Mouse (Mus musculus): ENCODE results near the gene Pspn. TPM values are rescaled to one million over a fixed set of nuclear protein-coding genes. Genes with fewer than 3 reads are reported as not detected.

The Pspn gene
- polyA plus RNA-seq, 1 experiment from 2014 or later = not detected

DNA sequence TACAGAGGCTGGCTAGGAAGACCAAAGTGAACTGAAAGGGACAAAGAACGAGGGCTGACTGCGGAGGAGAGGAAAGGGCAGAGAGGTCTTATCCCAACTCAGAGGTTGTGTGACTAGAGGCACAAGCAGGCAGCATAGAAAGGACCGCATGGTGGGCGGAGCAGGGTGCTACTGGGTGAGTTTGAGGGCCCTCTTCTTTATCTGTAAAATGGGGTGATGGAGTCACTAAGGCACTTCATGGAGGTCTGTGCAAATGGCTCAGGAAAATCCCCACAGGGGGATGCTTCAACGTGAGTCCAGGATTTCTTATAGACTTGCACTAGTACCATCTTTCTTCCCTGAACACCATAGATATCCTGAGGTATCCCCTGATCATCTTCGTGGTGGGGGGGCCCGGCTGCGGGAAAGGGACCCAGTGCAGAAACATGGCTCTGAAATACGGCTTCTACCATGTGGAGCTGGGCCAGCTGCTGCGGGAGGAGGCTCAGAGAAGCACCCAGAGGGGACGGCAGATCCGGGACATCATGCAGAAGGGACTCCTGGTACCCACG, 12.5 kb upstream of the Pspn start:
- Histone ChIP-seq H3K9me3 (ENCODE audit: control insufficient read depth) (no peaks in the 10 kb centered on the region), H3K27me3 (replicated peaks; ENCODE audit: control insufficient read depth, insufficient read depth, low read length) (no peaks in the 10 kb centered on the region), H3K9ac (ENCODE audit: low read depth, low read length) (no peak overlapping the region), H3K36me3 (ENCODE audit: control insufficient read depth, insufficient read depth) (peaks cover 14% of the 10 kb centered on the region), H3K4me1 (replicated peaks; ENCODE audit: control insufficient read depth, insufficient read depth, low read length) (no peaks in the 10 kb centered on the region), H3K4me3 (ENCODE audit: low read depth, low read length) (peak overlapping the region; percentile 70), H3K27ac (ENCODE audit: low read depth, low read length) (peak overlapping the region; percentile 75), H3K4me2 (replicated peaks; ENCODE audit: low read depth) (peak overlapping the region; percentile 84)
- no peak for TF ChIP-seq CTCF (IDR thresholded peaks at IDR 0.05; ENCODE audit: low read depth)
- 78% methylated on average over 13 of the region's 13 CpGs for WGBS
- ATAC-seq = no peak

DNA sequence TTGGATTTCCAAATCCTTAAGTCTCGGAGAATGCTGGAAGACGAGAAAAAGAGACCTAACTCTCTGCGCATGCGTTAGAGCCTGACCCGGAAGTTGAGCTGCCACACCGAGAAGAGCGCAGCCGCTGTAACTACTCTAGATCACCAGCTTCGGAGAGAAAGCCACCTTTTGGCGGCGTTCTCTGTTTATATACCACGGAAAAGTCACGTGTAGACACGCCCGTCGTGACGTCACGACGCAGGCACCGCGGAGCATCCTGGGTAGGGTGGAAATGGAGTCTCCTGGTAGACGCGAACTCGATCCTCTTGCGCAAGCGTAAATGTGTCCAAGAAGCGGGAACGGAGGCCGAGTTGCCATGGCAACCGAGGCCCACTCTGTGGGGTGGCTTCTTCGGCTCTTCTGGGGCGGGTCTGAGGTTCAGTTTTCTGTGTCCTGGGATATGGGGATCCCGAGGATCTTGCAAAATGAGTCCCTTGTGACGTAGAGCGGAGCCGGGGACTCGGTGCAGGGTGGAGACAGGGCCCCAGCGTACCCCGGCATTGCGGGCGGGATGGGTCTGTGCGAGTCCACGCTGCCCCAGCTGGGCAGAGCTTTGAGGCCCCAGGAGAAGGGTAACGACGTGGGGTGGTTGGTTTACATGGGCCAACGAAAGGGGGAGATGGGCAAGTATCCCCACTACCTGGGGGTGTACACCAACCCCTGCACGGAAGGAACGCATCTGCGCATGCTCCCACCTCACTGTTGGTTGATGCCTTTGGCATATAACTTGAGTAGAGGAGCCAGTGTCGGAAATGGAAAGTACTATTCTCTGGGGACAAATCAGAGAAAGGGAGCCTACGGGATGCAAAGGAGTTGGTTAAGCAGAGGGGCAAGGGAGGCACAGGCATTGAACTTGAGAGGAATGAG, 11.7 kb upstream of the Pspn start, which contains the start of the genes Gtf2f1 and Gm17949:
Gene Gtf2f1, minus strand, starts transcription at position 53 of the 906 bp plus-strand sequence.
Gene Gm17949, plus strand, starts transcription at position 234 of the 906 bp plus-strand sequence.
- TF ChIP-seq CTCF (IDR thresholded peaks at IDR 0.05; ENCODE audit: low read depth) = peak; percentile 35; the same call in 1 of the 2 replicates
- Histone ChIP-seq H3K27ac (ENCODE audit: low read depth, low read length) (peak within 1 kb of the TSS; percentile 75), H3K27me3 (replicated peaks; ENCODE audit: control insufficient read depth, insufficient read depth, low read length) (no peaks in the 10 kb centered on the region), H3K9ac (ENCODE audit: low read depth, low read length) (peak within 1 kb of the TSS; percentile 78), H3K36me3 (ENCODE audit: control insufficient read depth, insufficient read depth) (peaks cover 23% of the 10 kb centered on the region), H3K4me2 (replicated peaks; ENCODE audit: low read depth) (peak within 1 kb of the TSS; percentile 89), H3K4me1 (replicated peaks; ENCODE audit: control insufficient read depth, insufficient read depth, low read length) (no peaks in the 10 kb centered on the region), H3K9me3 (ENCODE audit: control insufficient read depth) (no peaks in the 10 kb centered on the region), H3K4me3 (ENCODE audit: low read depth, low read length) (peak within 1 kb of the TSS; percentile 70)
- WGBS = under 1% methylated on average over 51 of the region's 51 CpGs
- ATAC-seq = peak; percentile 92

- no peaks in the 10 kb centered on the region for H3K9me3 ChIP-seq (ENCODE audit: control insufficient read depth)
- H3K27me3 ChIP-seq (replicated peaks; ENCODE audit: control insufficient read depth, insufficient read depth, low read length) = no peaks in the 10 kb centered on the region
- H3K36me3 ChIP-seq (ENCODE audit: control insufficient read depth, insufficient read depth) = peaks cover 29% of the 10 kb centered on the region
- H3K9ac ChIP-seq (ENCODE audit: low read depth, low read length) = peak overlapping the region; percentile 78
- H3K4me3 ChIP-seq (ENCODE audit: low read depth, low read length) = peak overlapping the region; percentile 70
- under 1% methylated on average over 19 of the region's 19 CpGs for WGBS
- no peaks in the 10 kb centered on the region for H3K4me1 ChIP-seq (replicated peaks; ENCODE audit: control insufficient read depth, insufficient read depth, low read length)
- H3K4me2 ChIP-seq (replicated peaks; ENCODE audit: low read depth) = peak overlapping the region; percentile 89
- TF ChIP-seq CTCF (IDR thresholded peaks at IDR 0.05; ENCODE audit: low read depth) = no peak
- peak; percentile 61 for ATAC-seq
- peak overlapping the region; percentile 73 for H3K27ac ChIP-seq (ENCODE audit: low read depth, low read length)
Measured at GRCm38 (mm10) chr17:57010911-57011235, 11.1 kb upstream of the Pspn start.

GRCm38 (mm10) chr17:57007137-57007905, 7.5 kb upstream of the Pspn start:
- H3K4me3 ChIP-seq (ENCODE audit: low read depth, low read length) = no peak overlapping the region
- peaks cover 63% of the 10 kb centered on the region for H3K36me3 ChIP-seq (ENCODE audit: control insufficient read depth, insufficient read depth)
- no peaks in the 10 kb centered on the region for H3K4me1 ChIP-seq (replicated peaks; ENCODE audit: control insufficient read depth, insufficient read depth, low read length)
- peak; percentile 61 for TF ChIP-seq CTCF (IDR thresholded peaks at IDR 0.05; ENCODE audit: low read depth)
- H3K27me3 ChIP-seq (replicated peaks; ENCODE audit: control insufficient read depth, insufficient read depth, low read length) = no peaks in the 10 kb centered on the region
- no peaks in the 10 kb centered on the region for H3K9me3 ChIP-seq (ENCODE audit: control insufficient read depth)
- no peak overlapping the region for H3K4me2 ChIP-seq (replicated peaks; ENCODE audit: low read depth)
- no peak overlapping the region for H3K9ac ChIP-seq (ENCODE audit: low read depth, low read length)
- no peak overlapping the region for H3K27ac ChIP-seq (ENCODE audit: low read depth, low read length)
- 93% methylated on average over 13 of the region's 13 CpGs for WGBS
- ATAC-seq = no peak

DNA sequence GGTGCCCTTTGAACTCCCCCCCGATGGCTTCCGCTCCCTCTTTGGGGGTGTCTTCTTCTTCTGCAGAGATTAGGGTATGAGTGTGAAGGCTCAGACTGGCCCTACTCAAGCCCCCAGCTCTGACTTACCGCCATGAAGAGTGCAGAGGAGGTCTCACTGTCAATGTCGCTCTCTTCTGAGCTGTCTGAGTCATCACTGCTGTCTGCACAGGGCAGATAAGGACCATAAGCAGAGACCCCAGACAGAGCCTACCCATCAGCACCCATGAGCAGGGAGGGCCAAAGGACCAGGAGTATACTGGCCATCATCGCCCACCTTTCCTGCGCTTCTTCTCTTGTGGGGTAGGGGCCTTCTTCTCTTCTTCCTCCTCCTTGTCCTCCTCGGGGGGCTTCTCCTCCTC, 4.2 kb upstream of the Pspn start:
- no peak overlapping the region for H3K27ac ChIP-seq (ENCODE audit: low read depth, low read length)
- H3K9me3 ChIP-seq (ENCODE audit: control insufficient read depth) = no peaks in the 10 kb centered on the region
- no peak overlapping the region for H3K9ac ChIP-seq (ENCODE audit: low read depth, low read length)
- H3K36me3 ChIP-seq (ENCODE audit: control insufficient read depth, insufficient read depth) = peaks cover 73% of the 10 kb centered on the region
- no peaks in the 10 kb centered on the region for H3K4me1 ChIP-seq (replicated peaks; ENCODE audit: control insufficient read depth, insufficient read depth, low read length)
- H3K4me3 ChIP-seq (ENCODE audit: low read depth, low read length) = no peak overlapping the region
- no peak overlapping the region for H3K4me2 ChIP-seq (replicated peaks; ENCODE audit: low read depth)
- no peak for TF ChIP-seq CTCF (IDR thresholded peaks at IDR 0.05; ENCODE audit: low read depth)
- ATAC-seq = no peak
- no peaks in the 10 kb centered on the region for H3K27me3 ChIP-seq (replicated peaks; ENCODE audit: control insufficient read depth, insufficient read depth, low read length)
- WGBS = 92% methylated on average over 7 of the region's 7 CpGs

DNA sequence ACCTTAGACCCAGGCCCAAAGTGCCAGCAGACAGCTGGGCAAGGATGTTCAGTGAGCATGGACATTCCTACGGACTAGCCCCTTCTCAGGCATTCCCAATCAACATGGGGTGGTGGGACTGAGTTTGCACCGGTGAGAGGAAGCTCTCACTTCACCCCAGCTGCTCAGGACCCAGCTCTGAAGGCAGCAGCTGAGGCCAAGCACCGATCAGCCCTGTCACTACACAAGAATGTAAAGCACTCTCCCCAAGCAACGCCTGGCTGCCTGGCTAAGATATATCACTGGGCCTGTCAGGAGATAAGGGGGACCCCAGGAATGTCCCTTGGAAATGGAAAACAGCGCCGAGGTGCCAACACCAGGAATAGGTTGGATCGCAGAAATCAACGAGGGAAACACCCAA, 1.4 kb upstream of the Pspn start:
- Histone ChIP-seq H3K27me3 (replicated peaks; ENCODE audit: control insufficient read depth, insufficient read depth, low read length) (no peaks in the 10 kb centered on the region), H3K9me3 (ENCODE audit: control insufficient read depth) (no peaks in the 10 kb centered on the region), H3K4me1 (replicated peaks; ENCODE audit: control insufficient read depth, insufficient read depth, low read length) (0 out of 2 replicates have a peak, but pooled peaks cover 3% of the 10 kb centered on the region), H3K9ac (ENCODE audit: low read depth, low read length) (no peak overlapping the region), H3K4me3 (ENCODE audit: low read depth, low read length) (no peak overlapping the region), H3K36me3 (ENCODE audit: control insufficient read depth, insufficient read depth) (peaks cover 51% of the 10 kb centered on the region), H3K27ac (ENCODE audit: low read depth, low read length) (no peak overlapping the region), H3K4me2 (replicated peaks; ENCODE audit: low read depth) (no peak overlapping the region)
- no peak for TF ChIP-seq CTCF (IDR thresholded peaks at IDR 0.05; ENCODE audit: low read depth)
- no peak for ATAC-seq
- WGBS = 46% methylated on average over 8 of the region's 8 CpGs
